Mouse (Mus musculus) heart, postnatal 0 days (tissue): ENCODE measurements at regions not wholly inside any gene's neighbourhood (a gene's known extent, or its start where the extent isn't known, plus 50 kb on each side); places are given as distances from the start of the nearest gene placed in this dataset.
"Not testable (repeated sequence)": the region's sequence is repeated elsewhere in the genome, so short reads cannot be mapped to it uniquely, and the experiment has no call there.

Source experiments
- ATAC-seq: fragments of 200-750 bp; cut with Nextera tagmentation; 2 replicates; pipeline ENCODE4 v1.8.0; 2017; ENCODE audit warnings: low read depth, moderate number of reproducible peaks, moderate library complexity; ENCODE audit not compliant: insufficient read depth
- DNase-seq: peaks from one replicate; pipeline ENCODE4 v3.0.0-alpha.2; 2016; ENCODE audit warnings: low spot score
- H3K27ac ChIP-seq: fragments of 300-500 bp; sonication (generic); 2 replicates; pipeline ENCODE4 v1.5.1; 2014; ENCODE audit warnings: low read depth, mild to moderate bottlenecking
- H3K27me3 ChIP-seq: fragments of 300-500 bp; sonication (generic); 2 replicates; pipeline ENCODE4 v1.6.1; 2014; ENCODE audit warnings: low read length, mixed read lengths; ENCODE audit not compliant: control insufficient read depth, insufficient read depth
- H3K36me3 ChIP-seq: fragments of 300-500 bp; sonication (generic); replicated peaks from 2 replicates; pipeline ENCODE4 v1.6.1; 2014; ENCODE audit warnings: low read length, mixed read lengths; ENCODE audit not compliant: control insufficient read depth, insufficient read depth
- H3K4me1 ChIP-seq: fragments of 300-500 bp; sonication (generic); 2 replicates; pipeline ENCODE4 v1.6.1; 2014; ENCODE audit warnings: antibody characterized with exemption; ENCODE audit not compliant: control insufficient read depth, insufficient read depth
- H3K4me2 ChIP-seq: fragments of 300-500 bp; sonication (generic); 2 replicates; pipeline ENCODE4 v1.6.1; 2014; ENCODE audit warnings: low read depth, mild to moderate bottlenecking, low read length, moderate library complexity
- H3K4me3 ChIP-seq: fragments of 300-500 bp; sonication (generic); 2 replicates; pipeline ENCODE4 v1.5.1; 2014; ENCODE audit warnings: low read depth, low read length
- H3K9ac ChIP-seq: fragments of 300-500 bp; sonication (generic); replicated peaks from 2 replicates; pipeline ENCODE4 v1.6.1; 2014; ENCODE audit warnings: low read depth, low read length, mixed read lengths
- H3K9me3 ChIP-seq: fragments of 300-500 bp; sonication (generic); replicated peaks from 2 replicates; pipeline ENCODE4 v1.6.1; 2016; ENCODE audit warnings: low read length; ENCODE audit not compliant: control insufficient read depth
- CTCF ChIP-seq: IDR thresholded peaks from 2 replicates; pipeline ENCODE4 v1.5.1; 2016; ENCODE audit warnings: antibody characterized with exemption, control low read depth, low read depth
- EP300 ChIP-seq: IDR thresholded peaks from 2 replicates; pipeline ENCODE4 v1.6.1; 2016; ENCODE audit warnings: antibody characterized with exemption, low read depth
- WGBS: fragments of 180-500 bp; shearing (Covaris S2); extraction: QIAGEN DNeasy Blood & Tissue Kit; methylation state at CpG from one replicate; pipeline ENCODE4 v1.1.7; 2014; 5-methylcytosine and 5-hydroxymethylcytosine counted together

GRCm38 (mm10) chr14:89922316-89922715 is 1451.1 kb upstream of the Pcdh20 start:
- TF ChIP-seq EP300: no peak
- TF ChIP-seq CTCF: no peak

DNA sequence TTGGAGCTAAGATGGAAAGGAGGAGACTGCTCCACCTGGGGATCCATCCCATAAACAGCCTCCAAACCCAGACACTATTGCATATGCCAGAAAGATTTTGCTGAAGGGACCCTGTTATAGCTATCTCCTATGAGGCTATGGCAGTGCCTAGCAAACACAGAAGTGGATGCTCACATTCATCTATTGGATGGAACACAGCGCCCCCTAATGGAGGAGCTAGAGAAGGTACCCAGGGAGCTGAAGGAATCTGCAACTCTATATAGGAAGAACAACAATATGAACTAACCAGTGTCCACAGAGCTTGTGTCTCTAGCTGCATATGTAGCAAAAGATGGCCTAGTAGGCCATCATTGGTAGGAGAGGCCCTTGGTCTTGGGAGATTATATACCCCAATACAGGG is 1449.4 kb upstream of the Pcdh20 start:
- H3K9me3 ChIP-seq, H3K4me2 ChIP-seq, H3K27me3 ChIP-seq, DNase-seq, H3K4me1 ChIP-seq, H3K36me3 ChIP-seq, H3K4me3 ChIP-seq, H3K9ac ChIP-seq, H3K27ac ChIP-seq, ATAC-seq: not testable (repeated sequence)
- peak; percentile 24 for TF ChIP-seq CTCF
- WGBS: 4% methylated on average over 1 of the region's 1 CpGs

More at GRCm38 (mm10) chr14:89922316-89922715, 1451.1 kb upstream of the Pcdh20 start:
- 65% methylated on average over 1 of the region's 1 CpGs for WGBS
- no peaks in the 10 kb centered on the region for H3K36me3 ChIP-seq
- H3K27me3 ChIP-seq: no peaks in the 10 kb centered on the region
- H3K27ac ChIP-seq: no peak overlapping the region
- no peaks in the 10 kb centered on the region for H3K9me3 ChIP-seq
- H3K4me3 ChIP-seq: no peak overlapping the region
- DNase-seq: no peak
- ATAC-seq: no peak
- H3K4me1 ChIP-seq: no peaks in the 10 kb centered on the region
- H3K4me2 ChIP-seq: no peak overlapping the region
- no peak overlapping the region for H3K9ac ChIP-seq

GRCm38 (mm10) chr14:89898701-89899227 is 1427.6 kb upstream of the Pcdh20 start:
- H3K27ac ChIP-seq, H3K9ac ChIP-seq, H3K4me3 ChIP-seq, H3K9me3 ChIP-seq, DNase-seq, H3K36me3 ChIP-seq, H3K4me2 ChIP-seq, H3K4me1 ChIP-seq, H3K27me3 ChIP-seq: not testable (repeated sequence)
- WGBS: 83% methylated on average over 23 of the region's 34 CpGs
- ATAC-seq: peak; percentile 27; the same call in 1 of the 2 replicates

DNA sequence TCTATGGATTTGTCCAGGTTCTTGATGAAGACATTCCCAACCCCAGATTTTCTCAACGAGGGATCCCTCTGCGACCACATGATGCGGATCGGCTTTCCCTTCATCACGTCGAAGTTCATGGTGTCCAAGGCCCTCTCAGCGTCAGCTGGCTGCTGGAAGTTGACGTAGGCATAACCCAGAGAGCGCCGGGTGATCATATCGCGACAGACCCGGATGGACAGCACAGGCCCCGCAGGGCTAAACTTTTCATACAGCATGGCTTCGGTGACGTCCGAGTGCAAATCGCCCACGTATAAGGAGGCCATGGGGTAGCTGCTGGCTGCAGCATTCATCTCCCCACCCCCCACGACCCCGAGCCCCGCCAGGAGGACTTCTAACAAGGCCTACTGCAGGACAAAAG is 1426.9 kb upstream of the Pcdh20 start:
- H3K9ac ChIP-seq, H3K4me3 ChIP-seq, H3K9me3 ChIP-seq, ATAC-seq, H3K27me3 ChIP-seq, H3K4me2 ChIP-seq, H3K4me1 ChIP-seq, DNase-seq, H3K27ac ChIP-seq, H3K36me3 ChIP-seq: not testable (repeated sequence)
- WGBS: 91% methylated on average over 18 of the region's 22 CpGs

- H3K4me2 ChIP-seq: not testable (repeated sequence)
These were observed 1425.7 kb upstream of the Pcdh20 start for GRCm38 (mm10) chr14:89896891-89897290.

More at GRCm38 (mm10) chr14:89896891-89897290, 1425.7 kb upstream of the Pcdh20 start:
- H3K9me3 ChIP-seq, H3K27ac ChIP-seq, H3K4me3 ChIP-seq, H3K4me1 ChIP-seq, ATAC-seq, H3K9ac ChIP-seq, DNase-seq, H3K27me3 ChIP-seq, H3K36me3 ChIP-seq: not testable (repeated sequence)
- 53% methylated on average over 16 of the region's 16 CpGs for WGBS
